Comparison of ENCODE assay signal across 25 mouse cellular contexts in the genomic region with DNA sequence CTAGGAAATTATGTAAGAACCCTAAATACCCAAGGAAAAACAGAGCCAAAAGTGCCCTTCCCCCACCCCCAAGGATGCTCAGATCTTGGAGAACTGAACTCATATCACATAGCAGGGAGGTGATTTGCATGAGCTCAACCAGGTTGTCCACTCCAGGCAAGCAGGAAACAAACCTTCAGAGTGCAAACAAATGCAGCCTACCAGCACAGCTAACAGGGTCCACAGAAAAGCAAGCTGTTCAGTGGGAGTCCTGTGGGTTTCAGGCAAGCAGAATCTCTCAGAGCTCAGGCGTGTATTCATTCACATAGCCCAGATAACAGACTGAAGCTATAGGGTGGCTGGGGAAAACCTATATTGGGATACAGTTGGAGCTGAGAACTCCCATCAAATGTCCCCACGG.
DNase-seq lines count a peak whose midpoint lies in the region; ATAC-seq and TF ChIP-seq lines count a peak whose summit lies in the region.
"Had no signal": no experiment of that assay in that cellular context is flagged by ENCODE, and none has a peak within 500 bp of the region (broad histone marks: within the 10 kb centered on the region; RNA-seq: fewer than 3 reads in every experiment).

No protein-coding gene starts in this region.

- TF ChIP-seq CTCF in lung, postnatal 0 days (IDR thresholded peaks at IDR 0.05) = no peak

- WGBS in heart, embryonic 16.5 days = 52% methylated on average over 2 of the region's 2 CpGs
- WGBS in heart, embryonic 11.5 days (ENCODE audit: insufficient replicate concordance) = 53% methylated on average over 2 of the region's 2 CpGs
- 68% methylated on average over 2 of the region's 2 CpGs for WGBS in lung, postnatal 0 days
- whole genome bisulfite sequencing in embryonic facial prominence, embryonic 13.5 days = 76% methylated on average over 2 of the region's 2 CpGs

- H3K4me3 ChIP-seq in heart, embryonic 16.5 days (ENCODE audit: low read length) = no peak overlapping the region
- H3K4me3 ChIP-seq in heart, embryonic 11.5 days (ENCODE audit: low read depth, low read length) = no peak overlapping the region
- H3K4me3 ChIP-seq in lung, postnatal 0 days (ENCODE audit: low read depth, low read length) = no peak overlapping the region
- H3K4me3 ChIP-seq in embryonic facial prominence, embryonic 13.5 days = no peak overlapping the region
- H3K4me3 ChIP-seq: embryonic facial prominence, embryonic 15.5 days; forebrain, embryonic 12.5 days; gastrocnemius, adult 2 months; heart, adult 2 months; hindbrain, embryonic 13.5 days; left cerebral cortex, adult 2 months; limb, embryonic 13.5 days had no signal

- H3K36me3 ChIP-seq in heart, embryonic 16.5 days (ENCODE audit: control insufficient read depth, insufficient read depth) = peaks cover 9% of the 10 kb centered on the region; the same call in 1 of the 2 replicates
- H3K36me3 ChIP-seq in heart, embryonic 11.5 days (ENCODE audit: control insufficient read depth, insufficient read depth, low read length) = peaks cover 3% of the 10 kb centered on the region; the same call in 1 of the 2 replicates
- no peaks in the 10 kb centered on the region for H3K36me3 ChIP-seq in lung, postnatal 0 days (ENCODE audit: insufficient read depth, low read length)
- H3K36me3 ChIP-seq in embryonic facial prominence, embryonic 13.5 days = no peaks in the 10 kb centered on the region
- H3K36me3 ChIP-seq: embryonic facial prominence, embryonic 15.5 days; limb, embryonic 13.5 days had no signal

- no peaks in the 10 kb centered on the region for H3K9me3 ChIP-seq in heart, embryonic 16.5 days (replicated peaks; ENCODE audit: control insufficient read depth, low read length)
- no peaks in the 10 kb centered on the region for H3K9me3 ChIP-seq in heart, embryonic 11.5 days (replicated peaks; ENCODE audit: control insufficient read depth, low read length)
- no peaks in the 10 kb centered on the region for H3K9me3 ChIP-seq in lung, postnatal 0 days (ENCODE audit: low read length)
- no peaks in the 10 kb centered on the region for H3K9me3 ChIP-seq in embryonic facial prominence, embryonic 13.5 days
- H3K9me3 ChIP-seq: embryonic facial prominence, embryonic 15.5 days; forebrain, embryonic 12.5 days; hindbrain, embryonic 13.5 days; limb, embryonic 13.5 days had no signal

- ATAC-seq in heart, embryonic 16.5 days (replicated peaks; ENCODE audit: extremely low read depth, insufficient read depth, low FRiP score) = no peak
- ATAC-seq in heart, embryonic 11.5 days (replicated peaks; ENCODE audit: insufficient number of reproducible peaks, low FRiP score, low TSS enrichment) = no peak
- ATAC-seq in lung, postnatal 0 days = peak; percentile 38
- ATAC-seq in embryonic facial prominence, embryonic 13.5 days (ENCODE audit: insufficient number of reproducible peaks, insufficient read depth, low FRiP score, low TSS enrichment, low read depth) = no peak
- ATAC-seq: intestine, postnatal 0 days; midbrain, embryonic 16.5 days had no signal

- peak; percentile 30 for DNase-seq in lung, postnatal 0 days (ENCODE audit: low spot score)
- no peak for DNase-seq in lung, postnatal 25 days (ENCODE audit: low spot score)
- DNase-seq in cerebellum, adult 11-12 months = no peak
- DNase-seq in right cerebral cortex, adult 18-20 months = no peak
- DNase-seq: adrenal gland, adult 8-10 months; cerebellum, adult 9-10 months; cerebellum, postnatal 36 days; gastrocnemius, adult 2 months; gastrocnemius, postnatal 36 days; heart, adult 2 months; heart, postnatal 4 days; kidney, adult 9 months; kidney, postnatal 14 days had no signal

- H3K4me2 ChIP-seq in heart, embryonic 16.5 days (ENCODE audit: low read depth, low read length) = no peak overlapping the region
- no peak overlapping the region for H3K4me2 ChIP-seq in heart, embryonic 11.5 days
- no peak overlapping the region for H3K4me2 ChIP-seq in lung, postnatal 0 days (replicated peaks; ENCODE audit: low read depth, low read length)
- no peak overlapping the region for H3K4me2 ChIP-seq in embryonic facial prominence, embryonic 13.5 days
- H3K4me2 ChIP-seq: embryonic facial prominence, embryonic 15.5 days; forebrain, embryonic 12.5 days; hindbrain, embryonic 13.5 days; limb, embryonic 13.5 days; liver, embryonic 11.5 days; midbrain, embryonic 11.5 days had no signal

- H3K27me3 ChIP-seq in heart, embryonic 16.5 days (ENCODE audit: control insufficient read depth, insufficient read depth, low read length) = no peaks in the 10 kb centered on the region
- no peaks in the 10 kb centered on the region for H3K27me3 ChIP-seq in heart, embryonic 11.5 days (ENCODE audit: control insufficient read depth, insufficient read depth, low read length)
- no peaks in the 10 kb centered on the region for H3K27me3 ChIP-seq in lung, postnatal 0 days (replicated peaks; ENCODE audit: insufficient read depth, low read length)
- H3K27me3 ChIP-seq in embryonic facial prominence, embryonic 13.5 days = no peaks in the 10 kb centered on the region
- H3K27me3 ChIP-seq: embryonic facial prominence, embryonic 15.5 days; forebrain, embryonic 12.5 days; hindbrain, embryonic 13.5 days; limb, embryonic 13.5 days had no signal

- no peaks in the 10 kb centered on the region; the same call in 1 of the 2 replicates for H3K4me1 ChIP-seq in heart, embryonic 16.5 days (ENCODE audit: control insufficient read depth, insufficient read depth, low read length)
- H3K4me1 ChIP-seq in heart, embryonic 11.5 days (ENCODE audit: control insufficient read depth, insufficient read depth, low read length) = no peaks in the 10 kb centered on the region; the same call in 1 of the 2 replicates
- no peaks in the 10 kb centered on the region for H3K4me1 ChIP-seq in lung, postnatal 0 days (ENCODE audit: insufficient read depth, low read depth, low read length)
- peaks cover 9% of the 10 kb centered on the region; the same call in 1 of the 2 replicates for H3K4me1 ChIP-seq in embryonic facial prominence, embryonic 13.5 days
- H3K4me1 ChIP-seq: forebrain, embryonic 12.5 days; hindbrain, embryonic 13.5 days had no signal

- no peak overlapping the region for H3K9ac ChIP-seq in heart, embryonic 16.5 days (ENCODE audit: low read length)
- H3K9ac ChIP-seq in heart, embryonic 11.5 days (ENCODE audit: low read depth, low read length) = no peak overlapping the region
- H3K9ac ChIP-seq in lung, postnatal 0 days (replicated peaks; ENCODE audit: low read depth) = no peak overlapping the region
- no peak overlapping the region for H3K9ac ChIP-seq in embryonic facial prominence, embryonic 13.5 days
- H3K9ac ChIP-seq: embryonic facial prominence, embryonic 15.5 days; forebrain, embryonic 12.5 days; hindbrain, embryonic 13.5 days; limb, embryonic 13.5 days had no signal

- no peak for TF ChIP-seq EP300 in lung, postnatal 0 days (IDR thresholded peaks at IDR 0.05)

- H3K27ac ChIP-seq in heart, embryonic 16.5 days (ENCODE audit: low read length) = 0 out of 2 replicates have a peak overlapping the region, but pooled peaks have one; percentile 13
- no peak overlapping the region for H3K27ac ChIP-seq in heart, embryonic 11.5 days (ENCODE audit: low read depth, low read length)
- no peak overlapping the region for H3K27ac ChIP-seq in lung, postnatal 0 days (ENCODE audit: low read length)
- H3K27ac ChIP-seq in embryonic facial prominence, embryonic 13.5 days = peak overlapping the region; percentile 40; the same call in 1 of the 2 replicates
- H3K27ac ChIP-seq: embryonic facial prominence, embryonic 15.5 days; forebrain, embryonic 12.5 days; gastrocnemius, adult 2 months; heart, adult 2 months; hindbrain, embryonic 13.5 days; left cerebral cortex, adult 2 months; limb, embryonic 13.5 days had no signal

Comparison
In these comparisons a context has a peak if more than half of its experiments do, and no peak if none do; other contexts are left out.
1. H3K27ac ChIP-seq: peak in heart, embryonic 16.5 days (single experiment) and embryonic facial prominence, embryonic 13.5 days (single experiment); none in heart, embryonic 11.5 days (single experiment) and lung, postnatal 0 days (single experiment).